Mouse (Mus musculus) kidney, embryonic 14.5 days (tissue): Measurements from ENCODE around the gene Ubr4. TPM values are rescaled to one million over a fixed set of nuclear protein-coding genes. Genes with fewer than 3 reads are reported as not detected.
A peak's percentile ranks its signal among the peaks of the same experiment; 100 is the strongest.

Source experiments
- ATAC-seq: fragments of 200-750 bp; cut with Nextera tagmentation; 2 replicates; pipeline ENCODE4 v1.8.0; 2017; ENCODE audit warnings: moderate number of reproducible peaks, mild to moderate bottlenecking, moderate TSS enrichment, moderate library complexity; ENCODE audit not compliant: low FRiP score, low TSS enrichment
- H3K27ac ChIP-seq: fragments of 300-500 bp; sonication (generic); 2 replicates; pipeline ENCODE4 v1.5.1; 2014; ENCODE audit warnings: low read depth, mild to moderate bottlenecking, low read length, moderate library complexity, mixed read lengths
- H3K27me3 ChIP-seq: fragments of 300-500 bp; sonication (generic); 2 replicates; pipeline ENCODE4 v1.6.1; 2014; ENCODE audit warnings: mild to moderate bottlenecking, low read length; ENCODE audit not compliant: control insufficient read depth, insufficient read depth
- H3K36me3 ChIP-seq: fragments of 300-500 bp; sonication (generic); 2 replicates; pipeline ENCODE4 v1.6.1; 2014; ENCODE audit warnings: low read length, mixed read lengths; ENCODE audit not compliant: control insufficient read depth, insufficient read depth
- H3K4me1 ChIP-seq: fragments of 300-500 bp; sonication (generic); 2 replicates; pipeline ENCODE4 v1.6.1; 2014; ENCODE audit warnings: low read length, mixed read lengths; ENCODE audit not compliant: control insufficient read depth, insufficient read depth
- H3K4me2 ChIP-seq: fragments of 300-500 bp; sonication (generic); replicated peaks from 2 replicates; pipeline ENCODE4 v1.6.1; 2014; ENCODE audit warnings: low read depth, mild to moderate bottlenecking, low read length
- H3K4me3 ChIP-seq: fragments of 300-500 bp; sonication (generic); 2 replicates; pipeline ENCODE4 v1.5.1; 2014; ENCODE audit warnings: mild to moderate bottlenecking, low read length
- H3K9ac ChIP-seq: fragments of 300-500 bp; sonication (generic); 2 replicates; pipeline ENCODE4 v1.6.1; 2014; ENCODE audit warnings: low read depth, mild to moderate bottlenecking, low read length, moderate library complexity
- H3K9me3 ChIP-seq: fragments of 300-500 bp; sonication (generic); 2 replicates; pipeline ENCODE4 v1.6.1; 2016; ENCODE audit warnings: low read length; ENCODE audit not compliant: control insufficient read depth
- WGBS: fragments of 180-500 bp; shearing (Covaris S2); extraction: QIAGEN DNeasy Blood & Tissue Kit; methylation state at CpG from one replicate; pipeline ENCODE4 v1.1.7; 2014; 5-methylcytosine and 5-hydroxymethylcytosine counted together
- polyA plus RNA-seq: library from polyadenylated mRNA; unstranded; fragments of >200 nt; fragmentation: Nextera tagmentation; extraction: Ambion mirVana; gene quantifications from 2 replicates; pipeline ENCODE4 v1.2.1, GENCODE M21; 2014

Ubr4 gene
- polyA plus RNA-seq, 1 experiment from 2014 or later: 88.6 TPM

- no peaks in the 10 kb centered on the region for H3K27me3 ChIP-seq
- ATAC-seq: no peak
- H3K4me3 ChIP-seq: no peak overlapping the region
- 92% methylated on average over 11 of the region's 11 CpGs for WGBS
- H3K4me2 ChIP-seq: no peak overlapping the region
- peaks cover 50% of the 10 kb centered on the region for H3K36me3 ChIP-seq
- no peak overlapping the region for H3K27ac ChIP-seq
- H3K9ac ChIP-seq: no peak overlapping the region
- no peaks in the 10 kb centered on the region for H3K9me3 ChIP-seq
- H3K4me1 ChIP-seq: no peaks in the 10 kb centered on the region
These were observed 34.0 kb upstream of the Ubr4 start for GRCm38 (mm10) chr4:139318449-139318848.

- H3K4me3 ChIP-seq: no peak overlapping the region
- no peak overlapping the region for H3K27ac ChIP-seq
- WGBS: 88% methylated on average over 4 of the region's 4 CpGs
- no peak overlapping the region for H3K9ac ChIP-seq
- H3K27me3 ChIP-seq: no peaks in the 10 kb centered on the region
- H3K4me1 ChIP-seq: no peaks in the 10 kb centered on the region
- ATAC-seq: no peak
- H3K4me2 ChIP-seq: no peak overlapping the region
- H3K36me3 ChIP-seq: peaks cover 40% of the 10 kb centered on the region
- no peaks in the 10 kb centered on the region for H3K9me3 ChIP-seq
These were observed 32.7 kb upstream of the Ubr4 start for GRCm38 (mm10) chr4:139319740-139320139.

GRCm38 (mm10) chr4:139330605-139331004, 21.8 kb upstream of the Ubr4 start:
- H3K4me2 ChIP-seq: peak overlapping the region; percentile 33; the same call in 1 of the 2 replicates
- peak overlapping the region; percentile 2; the same call in 1 of the 2 replicates for H3K9ac ChIP-seq
- no peaks in the 10 kb centered on the region for H3K36me3 ChIP-seq
- no peaks in the 10 kb centered on the region for H3K9me3 ChIP-seq
- H3K4me3 ChIP-seq: peak overlapping the region; percentile 3; the same call in 1 of the 2 replicates
- no peak overlapping the region for H3K27ac ChIP-seq
- H3K27me3 ChIP-seq: no peaks in the 10 kb centered on the region
- no peaks in the 10 kb centered on the region for H3K4me1 ChIP-seq
- 8% methylated on average over 10 of the region's 10 CpGs for WGBS
- ATAC-seq: peak; percentile 92

GRCm38 (mm10) chr4:139334631-139335295, 17.6 kb upstream of the Ubr4 start:
- Histone ChIP-seq H3K9ac (no peak overlapping the region), H3K9me3 (no peaks in the 10 kb centered on the region), H3K4me2 (no peak overlapping the region), H3K27ac (no peak overlapping the region), H3K36me3 (no peaks in the 10 kb centered on the region), H3K4me1 (no peaks in the 10 kb centered on the region), H3K4me3 (no peak overlapping the region), H3K27me3 (no peaks in the 10 kb centered on the region; the same call in 1 of the 2 replicates)
- no peak for ATAC-seq
- 71% methylated on average over 7 of the region's 9 CpGs for WGBS

GRCm38 (mm10) chr4:139335507-139335906, 16.9 kb upstream of the Ubr4 start:
- no peak for ATAC-seq

GRCm38 (mm10) chr4:139336822-139337483, 15.5 kb upstream of the Ubr4 start:
- no peak overlapping the region; the same call in 1 of the 2 replicates for H3K9ac ChIP-seq
- ATAC-seq: no peak

More at GRCm38 (mm10) chr4:139335507-139335906, 16.9 kb upstream of the Ubr4 start:
- no peak overlapping the region for H3K4me3 ChIP-seq
- WGBS: 72% methylated on average over 7 of the region's 7 CpGs
- no peaks in the 10 kb centered on the region for H3K36me3 ChIP-seq
- no peaks in the 10 kb centered on the region for H3K4me1 ChIP-seq
- no peaks in the 10 kb centered on the region; the same call in 1 of the 2 replicates for H3K27me3 ChIP-seq
- H3K9ac ChIP-seq: no peak overlapping the region
- no peak overlapping the region for H3K4me2 ChIP-seq
- H3K27ac ChIP-seq: no peak overlapping the region
- no peaks in the 10 kb centered on the region for H3K9me3 ChIP-seq

GRCm38 (mm10) chr4:139338145-139338544, 14.3 kb upstream of the Ubr4 start:
- 52% methylated on average over 33 of the region's 33 CpGs for WGBS
- no peak for ATAC-seq

More at GRCm38 (mm10) chr4:139336822-139337483, 15.5 kb upstream of the Ubr4 start:
- Histone ChIP-seq H3K4me1 (no peaks in the 10 kb centered on the region), H3K9me3 (no peaks in the 10 kb centered on the region), H3K27ac (no peak overlapping the region), H3K36me3 (no peaks in the 10 kb centered on the region), H3K4me3 (peak overlapping the region; percentile 21; the same call in 1 of the 2 replicates), H3K4me2 (peak overlapping the region; percentile 41), H3K27me3 (no peaks in the 10 kb centered on the region; the same call in 1 of the 2 replicates)
- 33% methylated on average over 24 of the region's 24 CpGs for WGBS

GRCm38 (mm10) chr4:139340835-139341234, 11.6 kb upstream of the Ubr4 start:
- Histone ChIP-seq H3K36me3 (peaks cover 6% of the 10 kb centered on the region), H3K4me2 (no peak overlapping the region), H3K4me3 (no peak overlapping the region), H3K4me1 (no peaks in the 10 kb centered on the region), H3K9me3 (no peaks in the 10 kb centered on the region), H3K9ac (no peak overlapping the region), H3K27me3 (no peaks in the 10 kb centered on the region; the same call in 1 of the 2 replicates), H3K27ac (no peak overlapping the region)
- no peak for ATAC-seq
- 73% methylated on average over 4 of the region's 4 CpGs for WGBS

More at GRCm38 (mm10) chr4:139338145-139338544, 14.3 kb upstream of the Ubr4 start:
- H3K27me3 ChIP-seq: no peaks in the 10 kb centered on the region; the same call in 1 of the 2 replicates
- no peak overlapping the region for H3K4me3 ChIP-seq
- H3K27ac ChIP-seq: no peak overlapping the region
- H3K36me3 ChIP-seq: no peaks in the 10 kb centered on the region
- H3K9me3 ChIP-seq: no peaks in the 10 kb centered on the region
- no peak overlapping the region for H3K4me2 ChIP-seq
- H3K4me1 ChIP-seq: no peaks in the 10 kb centered on the region
- H3K9ac ChIP-seq: no peak overlapping the region
